Mouse (Mus musculus) T-helper 17 cell (primary cell): ENCODE measurements around the gene Maged2.
"Not testable (repeated sequence)": the region's sequence is repeated elsewhere in the genome, so short reads cannot be mapped to it uniquely, and the experiment has no call there.

Source experiments
- in situ Hi-C, 2 experiments: fragments of 300-600 bp; cut with MboI, MseI; formaldehyde crosslinking; loops; 1 replicate in 1 of 2; 2 replicates in 1 of 2; pipeline ENCODE4 v1.15.1; 2025; ENCODE audit warnings: high pct_unique_total_duplicates in 2 of 2

Gene Maged2

DNA sequence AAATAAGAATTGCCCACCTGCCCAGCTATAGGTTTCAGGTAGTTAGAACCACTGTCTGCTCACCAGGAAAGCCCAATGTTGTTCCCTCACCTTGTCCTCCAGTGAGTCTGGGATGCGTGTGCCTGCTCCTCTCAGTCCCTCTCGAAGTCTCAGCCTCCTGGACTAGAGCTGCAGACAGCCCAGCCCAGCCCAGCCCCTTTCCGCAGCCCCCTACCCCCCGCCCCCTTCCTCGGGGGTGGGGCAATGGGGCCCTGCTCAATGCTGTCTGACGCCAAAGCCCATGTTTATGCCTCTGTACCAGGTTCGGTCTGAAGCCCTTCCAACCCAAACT lies at the start of gene Maged2:
TSS of gene Maged2 (minus strand) at position 207 of the 331 bp plus-strand sequence.
- in situ Hi-C loops: loop anchor here in 1 of 2 experiments (25.0 kb wide), 1 partner anchor 327 kb away; no protein-coding TSS in a partner anchor

DNA sequence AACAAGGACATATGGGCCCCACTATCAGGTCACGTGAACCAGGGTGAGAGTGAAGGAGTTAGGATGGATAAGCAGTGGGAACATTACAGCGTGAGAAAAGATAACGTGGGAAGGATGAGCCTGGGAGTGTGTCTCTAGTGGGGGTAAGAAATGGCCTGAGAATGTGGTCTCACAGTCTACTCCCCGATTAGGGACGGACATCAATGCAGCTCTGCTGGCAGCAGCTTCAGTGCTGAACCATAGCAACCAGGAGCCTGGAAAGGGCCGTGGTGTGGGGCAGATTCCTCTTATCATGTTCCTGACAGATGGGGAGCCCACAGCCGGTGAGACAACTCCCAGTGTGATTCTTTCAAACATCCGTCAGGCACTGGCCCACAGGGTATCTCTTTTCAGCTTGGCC lies 34.1 kb upstream of the Maged2 start:
- in situ Hi-C loops: no loop called here

DNA sequence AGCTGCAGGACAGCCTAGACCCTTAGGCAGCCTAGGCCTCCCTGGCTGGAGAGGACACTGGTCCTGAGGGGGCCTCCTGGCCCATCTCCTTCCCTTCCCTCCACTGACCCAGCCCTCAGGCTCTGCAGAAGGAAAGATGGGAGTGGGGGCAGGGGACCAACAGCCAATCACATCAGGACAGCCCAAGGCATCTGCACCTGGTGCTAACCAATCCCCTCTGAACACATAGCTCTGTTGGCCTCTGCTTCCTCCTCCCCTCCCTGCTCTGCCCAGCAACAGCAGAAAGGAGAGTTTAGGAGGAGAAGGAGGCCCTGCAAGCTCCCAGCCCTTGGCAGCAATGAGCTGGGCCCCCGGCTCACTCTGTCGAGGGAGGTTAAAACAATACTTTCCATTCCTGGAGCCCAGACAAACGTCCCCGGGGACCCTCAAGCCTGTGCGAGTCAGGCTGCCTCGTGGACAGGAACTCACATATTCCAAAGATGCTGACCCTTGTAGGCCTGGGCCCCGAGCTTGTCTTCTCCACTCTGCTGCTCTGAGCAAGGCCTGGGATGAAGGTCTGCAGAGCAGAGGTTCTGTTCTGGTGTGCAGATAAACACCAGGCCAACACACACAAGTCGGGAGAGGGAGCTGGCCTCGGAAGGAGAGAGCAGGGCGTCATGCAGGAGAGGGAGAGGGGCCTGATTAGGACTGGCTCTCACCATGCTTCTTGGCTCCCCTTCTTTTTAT lies 31.5 kb upstream of the Maged2 start:
- in situ Hi-C loops: not testable (repeated sequence)

DNA sequence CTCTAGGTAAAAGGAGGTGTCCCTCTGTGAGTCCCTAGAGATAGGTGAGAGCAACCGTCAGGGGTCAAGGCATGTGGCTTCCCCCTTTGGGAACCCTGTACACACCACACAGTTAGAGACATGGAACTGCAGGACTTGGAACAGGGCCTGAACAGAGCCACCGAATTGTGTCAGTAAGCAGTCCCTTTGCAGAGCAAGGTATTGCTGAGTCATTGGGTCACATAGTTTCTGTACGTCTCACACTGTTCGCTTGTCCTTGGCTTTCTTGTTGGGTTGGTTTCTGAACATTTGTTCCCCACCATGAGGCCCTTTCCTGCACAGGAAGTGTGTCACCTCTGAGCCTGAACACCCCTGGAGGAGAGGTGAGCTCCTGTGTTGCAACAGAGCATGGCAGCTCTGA lies 29.1 kb upstream of the Maged2 start:
- in situ Hi-C loops: loop anchor here (5.0 kb wide), 1 partner anchor 41 kb away; no protein-coding TSS in a partner anchor

DNA sequence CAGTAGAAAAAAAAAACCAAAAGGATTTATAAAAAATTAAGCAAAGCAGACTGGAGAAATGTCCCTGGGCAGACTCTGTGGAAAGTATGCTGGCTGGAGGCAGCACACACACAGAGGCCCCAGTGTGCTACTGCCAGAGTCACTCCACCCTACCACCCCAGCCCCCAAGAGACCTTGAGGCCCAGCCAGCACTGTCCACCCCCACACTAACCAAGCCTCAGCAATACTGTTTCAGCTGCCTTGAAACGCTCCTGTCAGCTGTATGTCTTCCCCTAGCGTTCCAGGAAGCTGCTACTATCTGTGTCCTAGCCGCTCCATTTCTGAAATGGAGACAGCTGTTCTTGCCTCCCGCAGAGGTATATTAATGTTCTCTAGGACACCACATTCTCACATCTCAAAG lies 16.2 kb upstream of the Maged2 start:
- in situ Hi-C loops: no loop called here

DNA sequence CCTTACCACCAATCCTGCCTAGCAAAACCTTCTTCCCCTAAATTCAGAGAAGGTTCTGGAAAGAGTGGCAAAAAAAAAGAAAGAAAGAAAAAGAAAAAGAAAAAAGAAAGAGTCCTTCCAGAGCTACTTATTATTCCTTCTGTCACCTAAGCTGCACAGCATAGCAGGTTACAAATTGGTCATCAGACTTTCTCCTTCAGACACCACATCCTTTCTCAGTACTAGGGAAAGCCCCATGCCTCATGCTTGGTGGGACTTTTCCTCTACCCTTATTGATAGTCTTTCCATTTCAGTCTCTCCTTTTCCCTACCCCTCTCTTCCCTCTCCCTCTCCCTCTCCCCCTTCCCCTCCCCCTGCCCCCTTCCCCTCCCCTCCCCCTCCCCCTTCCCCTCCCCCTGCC lies 3.1 kb upstream of the Maged2 start:
- in situ Hi-C loops: loop anchor here in 1 of 2 experiments (25.0 kb wide), 1 partner anchor 330 kb away; no protein-coding TSS in a partner anchor

DNA sequence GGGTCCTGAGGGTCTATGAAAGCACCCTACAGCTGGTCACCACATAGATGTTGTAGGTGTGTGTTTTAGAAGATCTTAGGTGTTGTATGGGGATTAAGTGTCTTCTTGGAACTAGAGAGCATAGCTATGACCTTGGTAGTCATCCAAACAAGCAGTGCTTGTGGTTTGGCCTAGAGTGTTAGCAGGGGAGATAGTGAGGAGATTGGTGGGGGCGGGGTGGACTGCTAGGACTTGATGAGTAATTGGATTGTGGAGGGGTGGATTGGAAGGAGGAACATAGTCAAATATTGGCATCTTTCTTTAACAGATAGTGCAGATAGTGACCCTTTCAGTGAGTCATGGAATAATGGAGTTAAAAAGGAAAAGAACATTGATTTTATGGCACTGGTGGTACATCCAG lies 1.5 kb upstream of the Maged2 start:
- in situ Hi-C loops: loop anchor here in 1 of 2 experiments (25.0 kb wide), 1 partner anchor 328 kb away; no protein-coding TSS in a partner anchor

DNA sequence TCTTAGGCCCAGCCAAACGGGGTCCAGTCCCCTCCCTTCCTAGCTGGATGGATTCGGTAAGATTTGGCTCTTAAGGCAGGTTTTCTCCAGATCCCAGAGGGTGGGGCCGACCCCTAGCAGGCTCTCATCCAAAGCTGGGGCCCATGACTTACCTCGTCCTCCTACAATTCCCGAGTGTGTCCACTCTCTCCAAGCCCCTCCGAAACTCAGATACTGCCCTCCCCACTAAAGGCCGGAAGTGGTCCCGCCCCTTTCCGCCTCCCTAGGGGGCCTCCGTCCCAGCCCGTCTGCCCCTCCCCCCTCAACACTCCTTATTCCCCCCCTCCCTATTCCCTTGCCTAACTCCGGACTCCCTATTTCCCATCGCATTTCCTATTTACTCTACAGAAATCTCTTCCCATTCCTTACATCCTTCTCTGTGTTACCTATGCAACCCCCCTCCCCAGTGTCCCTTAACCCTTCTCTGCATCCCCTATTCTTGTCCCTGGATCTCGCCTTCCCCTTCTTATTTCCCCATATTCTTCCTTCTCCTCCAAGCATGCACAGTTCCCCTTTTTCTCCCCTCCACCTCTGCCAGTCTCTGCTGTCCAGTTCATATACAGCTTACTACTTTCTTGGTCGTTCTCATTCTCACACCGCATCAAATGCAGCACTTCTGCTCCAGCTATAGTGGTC lies 544 bp downstream of the Maged2 start:
- in situ Hi-C loops: loop anchor here in 1 of 2 experiments (25.0 kb wide), 1 partner anchor 326 kb away; no protein-coding TSS in a partner anchor

DNA sequence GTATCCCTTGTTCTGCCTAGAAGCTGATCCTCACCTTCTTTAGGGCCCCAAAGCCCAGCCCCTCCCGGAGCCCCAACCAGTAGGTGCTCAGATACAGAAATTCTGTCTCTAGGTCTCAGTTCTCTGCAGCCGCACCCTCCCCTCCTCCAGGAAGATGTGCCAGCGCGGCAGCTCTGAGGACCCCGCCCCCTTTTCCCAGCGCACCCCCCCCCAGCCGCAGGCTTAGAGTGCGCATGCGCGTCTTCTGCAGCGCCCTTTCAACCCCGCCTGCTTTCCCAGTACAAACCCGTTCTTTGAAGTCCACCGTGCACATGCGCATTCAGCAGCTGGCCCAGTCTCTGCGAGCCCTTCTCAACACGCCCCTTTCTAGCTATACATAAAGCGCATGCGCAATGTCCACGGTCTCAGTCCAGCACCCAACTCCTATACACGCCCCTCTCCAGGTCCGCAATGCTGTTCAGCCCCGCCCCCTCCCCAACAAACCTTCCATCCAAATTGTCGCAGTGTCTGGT lies 1.3 kb downstream of the Maged2 start:
- in situ Hi-C loops: loop anchor here in 1 of 2 experiments (25.0 kb wide), 1 partner anchor 326 kb away; no protein-coding TSS in a partner anchor

DNA sequence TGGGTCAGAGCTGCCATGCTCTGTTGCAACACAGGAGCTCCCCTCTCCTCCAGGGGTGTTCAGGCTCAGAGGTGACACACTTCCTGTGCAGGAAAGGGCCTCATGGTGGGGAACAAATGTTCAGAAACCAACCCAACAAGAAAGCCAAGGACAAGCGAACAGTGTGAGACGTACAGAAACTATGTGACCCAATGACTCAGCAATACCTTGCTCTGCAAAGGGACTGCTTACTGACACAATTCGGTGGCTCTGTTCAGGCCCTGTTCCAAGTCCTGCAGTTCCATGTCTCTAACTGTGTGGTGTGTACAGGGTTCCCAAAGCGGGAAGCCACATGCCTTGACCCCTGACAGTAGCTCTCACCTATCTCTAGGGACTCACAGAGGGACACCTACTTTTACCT lies 13.2 kb downstream of the Maged2 start:
- in situ Hi-C loops: loop anchor here (5.0 to 25.0 kb wide), 2 partner anchors 41 to 314 kb away; no protein-coding TSS in a partner anchor

DNA sequence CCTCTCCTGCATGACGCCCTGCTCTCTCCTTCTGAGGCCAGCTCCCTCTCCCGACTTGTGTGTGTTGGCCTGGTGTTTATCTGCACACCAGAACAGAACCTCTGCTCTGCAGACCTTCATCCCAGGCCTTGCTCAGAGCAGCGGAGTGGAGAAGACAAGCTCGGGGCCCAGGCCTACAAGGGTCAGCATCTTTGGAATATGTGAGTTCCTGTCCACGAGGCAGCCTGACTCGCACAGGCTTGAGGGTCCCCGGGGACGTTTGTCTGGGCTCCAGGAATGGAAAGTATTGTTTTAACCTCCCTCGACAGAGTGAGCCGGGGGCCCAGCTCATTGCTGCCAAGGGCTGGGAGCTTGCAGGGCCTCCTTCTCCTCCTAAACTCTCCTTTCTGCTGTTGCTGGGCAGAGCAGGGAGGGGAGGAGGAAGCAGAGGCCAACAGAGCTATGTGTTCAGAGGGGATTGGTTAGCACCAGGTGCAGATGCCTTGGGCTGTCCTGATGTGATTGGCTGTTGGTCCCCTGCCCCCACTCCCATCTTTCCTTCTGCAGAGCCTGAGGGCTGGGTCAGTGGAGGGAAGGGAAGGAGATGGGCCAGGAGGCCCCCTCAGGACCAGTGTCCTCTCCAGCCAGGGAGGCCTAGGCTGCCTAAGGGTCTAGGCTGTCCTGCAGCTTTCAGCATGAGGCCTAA lies 15.5 kb downstream of the Maged2 start:
- in situ Hi-C loops: not testable (repeated sequence)
